Mouse (Mus musculus) liver, adult 2 months (tissue): Measurements from ENCODE around the gene Ugdh. TPM values are rescaled to one million over a fixed set of nuclear protein-coding genes. Genes with fewer than 3 reads are reported as not detected.
A peak's percentile ranks its signal among the peaks of the same experiment; 100 is the strongest.

Experiments used
- DNase-seq: peaks from one replicate; pipeline ENCODE4 v3.0.0-alpha.2; 2011; ENCODE audit warnings: low read depth, low spot score; ENCODE audit errors: extremely low read depth
- H3K27ac ChIP-seq: fragments of 200-500 bp; replicated peaks from 2 replicates; pipeline ENCODE4 v1.5.1; 2012; ENCODE audit warnings: low read depth, mild to moderate bottlenecking, control low read depth, inconsistent platforms, low read length; ENCODE audit not compliant: insufficient read depth
- H3K27me3 ChIP-seq: fragments of 200-500 bp; 2 replicates; pipeline ENCODE4 v1.6.1; 2012; ENCODE audit warnings: mild to moderate bottlenecking, moderate library complexity, low read length, inconsistent platforms; ENCODE audit not compliant: control insufficient read depth, insufficient read depth
- H3K36me3 ChIP-seq: fragments of 200-500 bp; 2 replicates; pipeline ENCODE4 v1.6.1; 2012; ENCODE audit warnings: low read length, inconsistent platforms; ENCODE audit not compliant: control insufficient read depth, insufficient read depth
- H3K4me1 ChIP-seq: fragments of 200-500 bp; 2 replicates; pipeline ENCODE4 v1.6.1; 2011; ENCODE audit warnings: low read length; ENCODE audit not compliant: control insufficient read depth, insufficient read depth
- H3K4me3 ChIP-seq: fragments of 200-500 bp; 2 replicates; pipeline ENCODE4 v1.5.1; 2011; ENCODE audit warnings: low read depth, mild to moderate bottlenecking, control low read depth, low read length, moderate library complexity; ENCODE audit not compliant: insufficient read depth
- H3K79me2 ChIP-seq: fragments of 200-500 bp; 2 replicates; pipeline ENCODE4 v1.6.1; 2012; ENCODE audit warnings: inconsistent platforms, mild to moderate bottlenecking, low read length, moderate library complexity; ENCODE audit not compliant: control insufficient read depth, insufficient read depth
- H3K9ac ChIP-seq: fragments of 200-500 bp; 2 replicates; pipeline ENCODE4 v1.6.1; 2012; ENCODE audit warnings: low read depth, mild to moderate bottlenecking, control low read depth, inconsistent platforms, low read length
- CTCF ChIP-seq: fragments of 200-500 bp; IDR thresholded peaks from 2 replicates; pipeline ENCODE4 v1.5.1; 2011; ENCODE audit warnings: low read depth, low read length, control low read depth
- POLR2A ChIP-seq: fragments of 200-500 bp; IDR thresholded peaks from 2 replicates; pipeline ENCODE4 v1.6.1; 2011; ENCODE audit warnings: low read length, control low read depth; ENCODE audit not compliant: insufficient read depth; ENCODE audit errors: extremely low read depth
- WGBS: fragments of 180-500 bp; shearing (Covaris S2); methylation state at CpG from one replicate; pipeline ENCODE4 v1.1.7; 2018; 5-methylcytosine and 5-hydroxymethylcytosine counted together
- polyA plus RNA-seq: library from polyadenylated mRNA; depleted of rRNA; stranded (reverse); fragments of >200 nt; gene quantifications from 2 replicates; pipeline ENCODE4 v1.2.3, GENCODE M21; 2012
- total RNA-seq: library from RNA; depleted of rRNA; stranded (reverse); fragments of >200 nt; gene quantifications from 2 replicates; pipeline ENCODE4 v1.2.3, GENCODE M21; 2014

Gene Ugdh
- total and polyA plus RNA-seq, 2 experiments, result 43.7 to 118 TPM

GRCm38 (mm10) chr5:65438041-65438440 lies 2.3 kb upstream of the Ugdh start:
- TF ChIP-seq POLR2A (no peak), CTCF (no peak)

GRCm38 (mm10) chr5:65435363-65435805 lies 365 bp downstream of the Ugdh start:
- under 1% methylated on average over 45 of the region's 47 CpGs for WGBS
- H3K27me3 ChIP-seq, result no peaks in the 10 kb centered on the region
- no peaks in the 10 kb centered on the region for H3K36me3 ChIP-seq
- H3K27ac ChIP-seq, result peak overlapping the region; percentile 70
- peak overlapping the region; percentile 87 for H3K4me3 ChIP-seq
- TF ChIP-seq CTCF (no peak), POLR2A (peak; percentile 97)
- DNase-seq, result peak; percentile 65
- peaks cover 21% of the 10 kb centered on the region for H3K4me1 ChIP-seq
- peak overlapping the region; percentile 94 for H3K9ac ChIP-seq
- H3K79me2 ChIP-seq, result peaks cover 19% of the 10 kb centered on the region

More at GRCm38 (mm10) chr5:65438041-65438440, 2.3 kb upstream of the Ugdh start:
- no peaks in the 10 kb centered on the region for H3K27me3 ChIP-seq
- no peak for DNase-seq
- peaks cover 4% of the 10 kb centered on the region for H3K79me2 ChIP-seq
- peaks cover 8% of the 10 kb centered on the region; the same call in 1 of the 2 replicates for H3K4me1 ChIP-seq
- no peak overlapping the region for H3K27ac ChIP-seq
- no peak overlapping the region for H3K9ac ChIP-seq
- no peak overlapping the region for H3K4me3 ChIP-seq
- H3K36me3 ChIP-seq, result no peaks in the 10 kb centered on the region

- H3K9ac ChIP-seq, result peak overlapping the region; percentile 94
- H3K27me3 ChIP-seq, result no peaks in the 10 kb centered on the region
- H3K4me1 ChIP-seq, result peaks cover 24% of the 10 kb centered on the region
- H3K79me2 ChIP-seq, result peaks cover 21% of the 10 kb centered on the region
- peaks cover 3% of the 10 kb centered on the region; the same call in 1 of the 2 replicates for H3K36me3 ChIP-seq
- peak overlapping the region; percentile 87 for H3K4me3 ChIP-seq
- no peak for DNase-seq
- WGBS, result 7% methylated on average over 15 of the region's 15 CpGs
- H3K27ac ChIP-seq, result peak overlapping the region; percentile 70
- no peak for TF ChIP-seq CTCF
- no peak for TF ChIP-seq POLR2A
These were observed 1.0 kb downstream of the Ugdh start for GRCm38 (mm10) chr5:65434471-65435362.

GRCm38 (mm10) chr5:65429441-65429840 lies 6.3 kb downstream of the Ugdh start:
- TF ChIP-seq POLR2A (no peak), CTCF (no peak)
- Histone ChIP-seq H3K4me1 (peaks cover 41% of the 10 kb centered on the region), H3K27ac (no peak overlapping the region), H3K27me3 (no peaks in the 10 kb centered on the region), H3K4me3 (no peak overlapping the region), H3K9ac (no peak overlapping the region), H3K79me2 (peaks cover 23% of the 10 kb centered on the region), H3K36me3 (peaks cover 13% of the 10 kb centered on the region)
- WGBS, result 90% methylated on average over 5 of the region's 5 CpGs
- no peak for DNase-seq

- 51% methylated on average over 4 of the region's 4 CpGs for WGBS
- Histone ChIP-seq H3K9ac (no peak overlapping the region), H3K4me1 (peaks cover 34% of the 10 kb centered on the region), H3K27me3 (no peaks in the 10 kb centered on the region), H3K27ac (peak overlapping the region; percentile 6; the same call in 1 of the 2 replicates), H3K36me3 (peaks cover 18% of the 10 kb centered on the region), H3K4me3 (no peak overlapping the region), H3K79me2 (peaks cover 23% of the 10 kb centered on the region; the same call in 1 of the 2 replicates)
- DNase-seq, result no peak
- TF ChIP-seq CTCF (no peak), POLR2A (no peak)
These were observed 7.4 kb downstream of the Ugdh start for GRCm38 (mm10) chr5:65428321-65428720.
